Mouse (Mus musculus) testis, adult 2 months (tissue): Measurements from ENCODE around the gene Irs2. TPM values are rescaled to one million over a fixed set of nuclear protein-coding genes. Genes with fewer than 3 reads are reported as not detected.

Experiments
- H3K27ac ChIP-seq: fragments of 200-500 bp; 2 replicates; pipeline ENCODE4 v1.5.1; 2012; ENCODE audit warnings: low read depth, low read length; ENCODE audit not compliant: control insufficient read depth, insufficient read depth
- H3K27me3 ChIP-seq: fragments of 200-500 bp; 2 replicates; pipeline ENCODE4 v1.6.1; 2012; ENCODE audit warnings: mild to moderate bottlenecking, low read length, moderate library complexity; ENCODE audit not compliant: control insufficient read depth, insufficient read depth
- H3K36me3 ChIP-seq: fragments of 200-500 bp; 2 replicates; pipeline ENCODE4 v1.6.1; 2012; ENCODE audit warnings: mild to moderate bottlenecking, low read length; ENCODE audit not compliant: control insufficient read depth, insufficient read depth
- H3K4me1 ChIP-seq: fragments of 200-500 bp; 2 replicates; pipeline ENCODE4 v1.6.1; 2012; ENCODE audit warnings: low read length; ENCODE audit not compliant: control insufficient read depth, insufficient read depth
- H3K4me3 ChIP-seq: fragments of 200-500 bp; 2 replicates; pipeline ENCODE4 v1.5.1; 2012; ENCODE audit warnings: low read depth, mild to moderate bottlenecking, low read length, moderate library complexity, mixed read lengths; ENCODE audit not compliant: control insufficient read depth
- CTCF ChIP-seq: fragments of 200-500 bp; IDR thresholded peaks from 2 replicates; pipeline ENCODE4 v1.5.1; 2012; ENCODE audit warnings: low read depth, mild to moderate bottlenecking, inconsistent platforms, low read length, moderate library complexity; ENCODE audit not compliant: control insufficient read depth, insufficient read depth, insufficient replicate concordance
- POLR2A ChIP-seq: fragments of 200-500 bp; IDR thresholded peaks from 2 replicates; pipeline ENCODE4 v1.6.1; 2012; ENCODE audit warnings: low read depth, mild to moderate bottlenecking, inconsistent platforms, low read length, moderate library complexity; ENCODE audit not compliant: control insufficient read depth
- polyA plus RNA-seq: library from polyadenylated mRNA; depleted of rRNA; stranded (reverse); fragments of >200 nt; gene quantifications from 2 replicates; pipeline ENCODE4 v1.2.3, GENCODE M21; 2012

The Irs2 gene
- polyA plus RNA-seq, 1 experiment, result 2.5 TPM

- no peak overlapping the region for H3K4me3 ChIP-seq
- no peak for TF ChIP-seq POLR2A
- no peak for TF ChIP-seq CTCF
- H3K27me3 ChIP-seq, result no peaks in the 10 kb centered on the region
- H3K27ac ChIP-seq, result no peak overlapping the region
- H3K4me1 ChIP-seq, result peaks cover 2% of the 10 kb centered on the region; the same call in 1 of the 2 replicates
- H3K36me3 ChIP-seq, result no peaks in the 10 kb centered on the region
Measured at GRCm38 (mm10) chr8:10974126-10974525, 34.1 kb downstream of the Irs2 start.

- no peak for TF ChIP-seq POLR2A
- TF ChIP-seq CTCF, result no peak
Measured at GRCm38 (mm10) chr8:10972851-10973452, 35.3 kb downstream of the Irs2 start.

GRCm38 (mm10) chr8:10971984-10972383 is 36.3 kb downstream of the Irs2 start:
- Histone ChIP-seq H3K27ac (no peak overlapping the region), H3K36me3 (no peaks in the 10 kb centered on the region), H3K4me1 (no peaks in the 10 kb centered on the region; the same call in 1 of the 2 replicates), H3K4me3 (no peak overlapping the region), H3K27me3 (no peaks in the 10 kb centered on the region)
- TF ChIP-seq CTCF, result no peak
- no peak for TF ChIP-seq POLR2A

More at GRCm38 (mm10) chr8:10972851-10973452, 35.3 kb downstream of the Irs2 start:
- Histone ChIP-seq H3K4me3 (no peak overlapping the region), H3K36me3 (no peaks in the 10 kb centered on the region), H3K4me1 (no peaks in the 10 kb centered on the region; the same call in 1 of the 2 replicates), H3K27ac (no peak overlapping the region), H3K27me3 (no peaks in the 10 kb centered on the region)

- Histone ChIP-seq H3K4me3 (no peak overlapping the region), H3K27ac (no peak overlapping the region), H3K27me3 (no peaks in the 10 kb centered on the region), H3K36me3 (no peaks in the 10 kb centered on the region), H3K4me1 (no peaks in the 10 kb centered on the region; the same call in 1 of the 2 replicates)
- TF ChIP-seq CTCF (no peak), POLR2A (no peak)
Measured at GRCm38 (mm10) chr8:10971509-10971908, 36.7 kb downstream of the Irs2 start.

- H3K4me3 ChIP-seq, result no peak overlapping the region
- TF ChIP-seq CTCF (no peak), POLR2A (no peak)
- H3K4me1 ChIP-seq, result no peaks in the 10 kb centered on the region; the same call in 1 of the 2 replicates
- H3K27ac ChIP-seq, result no peak overlapping the region
- H3K36me3 ChIP-seq, result no peaks in the 10 kb centered on the region
- H3K27me3 ChIP-seq, result no peaks in the 10 kb centered on the region
Measured at GRCm38 (mm10) chr8:10970496-10971456, 37.5 kb downstream of the Irs2 start.

- no peak overlapping the region for H3K27ac ChIP-seq
- no peaks in the 10 kb centered on the region; the same call in 1 of the 2 replicates for H3K4me1 ChIP-seq
- TF ChIP-seq POLR2A, result no peak
- no peak for TF ChIP-seq CTCF
- H3K36me3 ChIP-seq, result no peaks in the 10 kb centered on the region
- H3K4me3 ChIP-seq, result no peak overlapping the region
- no peaks in the 10 kb centered on the region for H3K27me3 ChIP-seq
Measured at GRCm38 (mm10) chr8:10968687-10969086, 39.6 kb downstream of the Irs2 start.
